Comparison of ENCODE assay signal across 19 mouse cellular contexts in the genomic region with DNA sequence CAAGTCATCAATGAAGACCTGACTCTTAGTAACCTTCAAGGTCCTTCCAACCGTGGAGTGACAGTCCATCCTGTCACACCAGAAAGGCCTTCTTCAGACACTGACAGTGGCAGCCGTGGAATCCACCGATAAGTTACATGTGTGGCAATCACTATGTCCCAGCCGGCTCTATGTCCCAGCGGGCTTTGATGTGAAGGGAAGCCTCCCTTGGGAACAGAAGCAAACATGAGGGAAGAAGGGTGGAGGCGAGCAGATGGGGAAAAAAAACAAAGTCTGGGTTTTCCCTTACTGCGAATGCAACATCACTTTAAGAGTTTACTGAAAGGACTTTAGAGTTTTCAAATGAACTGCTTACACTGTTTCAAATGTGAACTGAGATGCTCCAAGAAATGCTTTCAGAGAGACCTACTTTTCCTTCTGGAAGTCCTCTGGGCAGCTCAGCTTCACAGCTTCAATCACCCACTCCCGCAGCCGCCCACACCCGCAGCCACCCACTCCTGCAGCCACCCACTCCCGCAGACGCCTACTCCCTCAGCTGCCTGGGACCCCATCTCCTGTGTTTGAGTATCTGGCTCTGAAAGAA.
DNase-seq lines count a peak whose midpoint lies in the region; ATAC-seq and TF ChIP-seq lines count a peak whose summit lies in the region.
"Had no signal": no experiment of that assay in that cellular context is flagged by ENCODE, and none has a peak within 500 bp of the region (broad histone marks: within the 10 kb centered on the region; RNA-seq: fewer than 3 reads in every experiment).

No protein-coding gene starts in this region.

- no peak overlapping the region for H3K4me3 ChIP-seq in gastrocnemius, adult 2 months
- H3K4me3 ChIP-seq: embryonic facial prominence, embryonic 15.5 days; forebrain, embryonic 15.5 days; hindbrain, embryonic 13.5 days had no signal

- 0 out of 2 replicates have a peak overlapping the region, but pooled peaks have one; percentile 28 for H3K27ac ChIP-seq in gastrocnemius, adult 2 months
- H3K27ac ChIP-seq: embryonic facial prominence, embryonic 15.5 days; forebrain, embryonic 15.5 days; hindbrain, embryonic 13.5 days; hindbrain, postnatal 0 days had no signal

- no peak for ATAC-seq in erythroblast, adult 5-6 weeks (replicated peaks; ENCODE audit: low FRiP score, poor library complexity, severe bottlenecking)
- ATAC-seq: CD4-positive, CD25-positive, alpha-beta regulatory T cell, adult 4 months; forebrain, embryonic 15.5 days; hindbrain, postnatal 0 days had no signal

- TF ChIP-seq CTCF in gastrocnemius, adult 2 months (IDR thresholded peaks at IDR 0.05), result no peak

- intact Hi-C loops in gastrocnemius, adult 2 months (cut with DNase I), result no loop called here

- peak; percentile 4 for DNase-seq in embryo, embryonic 9.5 days (ENCODE audit: extremely low spot score)
- no peak for DNase-seq in embryo, embryonic 10 days (ENCODE audit: low spot score)
- no peak for DNase-seq in gastrocnemius, adult 2 months
- DNase-seq in gastrocnemius, adult 8-10 months (ENCODE audit: low spot score in 2 of 2), result no peak
- DNase-seq in lung, postnatal 10 days, result peak; percentile 19
- DNase-seq in lung, postnatal 14 days, result no peak
- DNase-seq in testis, postnatal 10 days (ENCODE audit: low spot score), result peak; percentile 49
- DNase-seq: adrenal gland, adult 8-10 months; adrenal gland, postnatal 36 days; B cell, adult 2 months; cerebellum, adult 11 months; cerebellum, adult 8-10 months; cerebellum, postnatal 14 days had no signal

Comparison
In these comparisons a context has a peak if more than half of its experiments do, and no peak if none do; other contexts are left out.
1. DNase-seq: peak in embryo, embryonic 9.5 days (single experiment), lung, postnatal 10 days (single experiment) and testis, postnatal 10 days (single experiment); none in embryo, embryonic 10 days (single experiment), gastrocnemius, adult 2 months (single experiment), gastrocnemius, adult 8-10 months (0 of 2) and lung, postnatal 14 days (single experiment).